Mouse (Mus musculus) heart, postnatal 0 days (tissue): Measurements from ENCODE around the gene Pfkm. TPM values are rescaled to one million over a fixed set of nuclear protein-coding genes. Genes with fewer than 3 reads are reported as not detected.

ENCODE experiments used
- ATAC-seq: fragments of 200-750 bp; cut with Nextera tagmentation; 2 replicates; pipeline ENCODE4 v1.8.0; 2017; ENCODE audit warnings: low read depth, moderate number of reproducible peaks, moderate library complexity; ENCODE audit not compliant: insufficient read depth
- DNase-seq: peaks from one replicate; pipeline ENCODE4 v3.0.0-alpha.2; 2016; ENCODE audit warnings: low spot score
- H3K27ac ChIP-seq: fragments of 300-500 bp; sonication (generic); 2 replicates; pipeline ENCODE4 v1.5.1; 2014; ENCODE audit warnings: low read depth, mild to moderate bottlenecking
- H3K27me3 ChIP-seq: fragments of 300-500 bp; sonication (generic); 2 replicates; pipeline ENCODE4 v1.6.1; 2014; ENCODE audit warnings: low read length, mixed read lengths; ENCODE audit not compliant: control insufficient read depth, insufficient read depth
- H3K36me3 ChIP-seq: fragments of 300-500 bp; sonication (generic); replicated peaks from 2 replicates; pipeline ENCODE4 v1.6.1; 2014; ENCODE audit warnings: low read length, mixed read lengths; ENCODE audit not compliant: control insufficient read depth, insufficient read depth
- H3K4me1 ChIP-seq: fragments of 300-500 bp; sonication (generic); 2 replicates; pipeline ENCODE4 v1.6.1; 2014; ENCODE audit warnings: antibody characterized with exemption; ENCODE audit not compliant: control insufficient read depth, insufficient read depth
- H3K4me2 ChIP-seq: fragments of 300-500 bp; sonication (generic); 2 replicates; pipeline ENCODE4 v1.6.1; 2014; ENCODE audit warnings: low read depth, mild to moderate bottlenecking, low read length, moderate library complexity
- H3K4me3 ChIP-seq: fragments of 300-500 bp; sonication (generic); 2 replicates; pipeline ENCODE4 v1.5.1; 2014; ENCODE audit warnings: low read depth, low read length
- H3K9ac ChIP-seq: fragments of 300-500 bp; sonication (generic); replicated peaks from 2 replicates; pipeline ENCODE4 v1.6.1; 2014; ENCODE audit warnings: low read depth, low read length, mixed read lengths
- H3K9me3 ChIP-seq: fragments of 300-500 bp; sonication (generic); replicated peaks from 2 replicates; pipeline ENCODE4 v1.6.1; 2016; ENCODE audit warnings: low read length; ENCODE audit not compliant: control insufficient read depth
- CTCF ChIP-seq: IDR thresholded peaks from 2 replicates; pipeline ENCODE4 v1.5.1; 2016; ENCODE audit warnings: antibody characterized with exemption, control low read depth, low read depth
- EP300 ChIP-seq: IDR thresholded peaks from 2 replicates; pipeline ENCODE4 v1.6.1; 2016; ENCODE audit warnings: antibody characterized with exemption, low read depth
- WGBS: fragments of 180-500 bp; shearing (Covaris S2); extraction: QIAGEN DNeasy Blood & Tissue Kit; methylation state at CpG from one replicate; pipeline ENCODE4 v1.1.7; 2014; 5-methylcytosine and 5-hydroxymethylcytosine counted together
- polyA plus RNA-seq: library from polyadenylated mRNA; unstranded; fragments of >200 nt; fragmentation: Nextera tagmentation; extraction: Ambion mirVana; gene quantifications from 2 replicates; pipeline ENCODE4 v1.2.1, GENCODE M21; 2015
- total RNA-seq: library from RNA; depleted of rRNA; stranded (reverse); fragments of >200 nt; gene quantifications from 2 replicates; pipeline ENCODE4 v1.2.3, GENCODE M21; 2014; ENCODE audit warnings: low replicate concordance

Pfkm gene
- total and polyA plus RNA-seq, 2 experiments from 2014 or later: 213 to 216 TPM

DNA sequence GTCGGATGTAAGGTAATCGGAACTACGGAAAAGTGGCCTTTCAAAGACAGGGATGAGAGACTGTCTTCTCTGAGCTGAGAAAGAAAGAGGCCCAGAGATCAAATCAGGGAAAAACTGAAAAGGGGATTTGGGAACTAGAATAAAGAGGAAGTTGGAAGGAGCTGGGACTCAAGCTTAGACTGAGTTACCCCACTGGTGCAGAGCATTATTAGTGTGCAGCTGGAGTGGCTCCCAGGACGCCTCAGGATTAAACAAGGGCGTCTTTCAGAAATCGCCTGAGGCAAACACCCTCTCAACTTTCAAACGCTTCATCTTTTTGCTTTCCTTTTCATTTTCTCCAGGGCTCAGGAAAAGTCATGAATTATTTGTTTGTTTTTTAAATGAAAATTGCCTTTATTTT is 60.5 kb downstream of the Pfkm start:
- TF ChIP-seq CTCF (no peak), EP300 (no peak)
- Histone ChIP-seq H3K4me1 (peaks cover 6% of the 10 kb centered on the region), H3K36me3 (no peaks in the 10 kb centered on the region), H3K9me3 (no peaks in the 10 kb centered on the region), H3K27me3 (no peaks in the 10 kb centered on the region), H3K27ac (no peak overlapping the region), H3K4me2 (no peak overlapping the region), H3K4me3 (no peak overlapping the region), H3K9ac (no peak overlapping the region)
- ATAC-seq (no peak), DNase-seq (no peak)
- WGBS: 86% methylated on average over 7 of the region's 7 CpGs

DNA sequence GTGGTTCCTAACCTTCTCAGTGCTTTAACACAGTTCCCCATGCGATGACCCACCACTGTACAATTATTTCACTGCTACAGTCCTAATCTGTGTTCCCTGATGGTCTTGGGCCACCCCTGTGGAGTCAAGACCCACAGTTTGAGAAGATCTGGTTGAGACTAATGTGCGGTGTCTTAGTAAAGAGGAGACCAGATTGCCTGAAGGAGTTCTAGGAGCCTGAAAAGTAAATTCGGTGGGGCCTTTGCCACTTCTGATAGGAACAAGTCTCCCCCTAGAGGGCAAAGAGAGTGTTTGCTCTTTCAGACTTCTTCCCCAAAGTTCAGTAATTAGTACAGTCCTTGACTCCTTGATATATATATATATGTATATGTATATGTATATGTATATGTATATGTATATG is 61.2 kb downstream of the Pfkm start:
- no peak for ATAC-seq

DNA sequence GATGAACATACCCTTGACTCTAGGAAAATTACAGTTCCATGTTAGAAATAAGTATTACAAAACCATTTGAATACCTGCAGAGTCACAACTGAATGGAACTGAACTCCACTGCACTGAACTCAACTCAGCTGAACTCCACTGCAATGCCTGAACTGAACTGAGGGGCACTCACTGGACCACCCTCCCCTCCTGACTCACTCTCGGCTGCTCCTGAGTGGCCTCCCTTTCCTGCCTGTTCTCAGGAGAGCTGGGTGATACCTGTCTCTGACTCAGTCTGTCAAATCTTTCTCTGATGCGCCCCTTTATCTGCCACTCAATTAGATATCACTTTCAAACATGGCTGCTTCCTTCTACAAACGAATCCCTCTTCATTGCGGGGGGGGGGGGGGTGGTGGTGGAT is 61.8 kb downstream of the Pfkm start:
- ATAC-seq (no peak), DNase-seq (no peak)
- Histone ChIP-seq H3K9me3 (no peaks in the 10 kb centered on the region), H3K27me3 (no peaks in the 10 kb centered on the region), H3K27ac (no peak overlapping the region), H3K4me1 (no peaks in the 10 kb centered on the region; the same call in 1 of the 2 replicates), H3K4me2 (no peak overlapping the region), H3K36me3 (no peaks in the 10 kb centered on the region), H3K9ac (no peak overlapping the region), H3K4me3 (no peak overlapping the region)
- TF ChIP-seq EP300 (no peak), CTCF (no peak)
- 49% methylated on average over 4 of the region's 4 CpGs for WGBS

More for the DNA sequence above, 61.2 kb downstream of the Pfkm start:
- peak; percentile 83 for DNase-seq
- no peak overlapping the region for H3K4me2 ChIP-seq
- H3K4me3 ChIP-seq: no peak overlapping the region
- no peak overlapping the region for H3K27ac ChIP-seq
- no peak overlapping the region for H3K9ac ChIP-seq
- TF ChIP-seq CTCF (peak; percentile 71), EP300 (no peak)
- no peaks in the 10 kb centered on the region for H3K9me3 ChIP-seq
- H3K27me3 ChIP-seq: no peaks in the 10 kb centered on the region
- no peaks in the 10 kb centered on the region for H3K36me3 ChIP-seq
- no peaks in the 10 kb centered on the region; the same call in 1 of the 2 replicates for H3K4me1 ChIP-seq
- 29% methylated on average over 3 of the region's 3 CpGs for WGBS

DNA sequence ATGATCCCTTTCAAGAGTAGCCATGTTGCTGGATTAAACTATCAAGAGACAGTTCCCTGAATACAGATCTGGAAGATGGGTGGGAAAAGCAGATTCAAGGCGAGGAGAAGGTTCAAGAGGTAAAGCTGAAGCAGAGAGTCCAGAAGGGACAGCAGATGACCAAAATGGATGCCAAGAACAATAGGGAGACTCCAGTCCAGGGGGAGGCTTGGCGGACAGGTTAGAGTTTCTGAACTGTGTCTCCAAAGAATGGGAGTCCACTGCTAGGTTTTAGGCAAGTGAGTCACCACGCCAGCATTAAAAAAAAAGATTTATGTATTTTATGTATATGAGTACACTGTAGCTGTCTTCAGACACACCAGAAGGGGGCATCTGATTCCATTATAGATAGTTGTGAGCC is 62.2 kb downstream of the Pfkm start:
- Histone ChIP-seq H3K4me1 (no peaks in the 10 kb centered on the region; the same call in 1 of the 2 replicates), H3K9me3 (no peaks in the 10 kb centered on the region), H3K27me3 (no peaks in the 10 kb centered on the region), H3K27ac (no peak overlapping the region), H3K36me3 (no peaks in the 10 kb centered on the region), H3K9ac (no peak overlapping the region), H3K4me3 (no peak overlapping the region), H3K4me2 (no peak overlapping the region)
- DNase-seq (no peak), ATAC-seq (no peak)
- WGBS: 64% methylated on average over 3 of the region's 3 CpGs
- TF ChIP-seq CTCF: no peak
- TF ChIP-seq EP300: no peak

DNA sequence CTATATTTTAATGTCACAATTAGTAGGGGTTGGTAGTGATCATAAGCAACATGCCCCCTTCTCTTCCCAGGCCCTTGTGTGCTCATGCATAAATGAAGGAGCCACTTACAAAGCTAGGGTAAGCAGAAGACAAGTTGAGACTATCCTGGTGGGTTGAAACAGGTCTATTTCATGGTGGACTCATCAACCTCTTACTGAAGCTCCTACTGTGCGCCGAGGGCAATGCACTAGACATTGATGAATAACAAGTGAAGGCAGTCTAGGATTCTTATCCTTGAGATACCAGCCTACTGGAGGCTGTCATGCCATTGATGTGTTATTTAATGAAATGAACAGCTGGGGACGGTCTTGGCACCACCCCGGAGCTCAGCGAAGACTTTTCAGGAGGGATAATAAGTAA is 62.9 kb downstream of the Pfkm start:
- H3K4me3 ChIP-seq: no peak overlapping the region
- no peak overlapping the region for H3K9ac ChIP-seq
- H3K4me1 ChIP-seq: no peaks in the 10 kb centered on the region
- H3K4me2 ChIP-seq: no peak overlapping the region
- H3K9me3 ChIP-seq: no peaks in the 10 kb centered on the region
- 83% methylated on average over 5 of the region's 5 CpGs for WGBS
- H3K27ac ChIP-seq: no peak overlapping the region
- ATAC-seq (no peak), DNase-seq (no peak)
- no peaks in the 10 kb centered on the region for H3K36me3 ChIP-seq
- no peaks in the 10 kb centered on the region for H3K27me3 ChIP-seq
- TF ChIP-seq CTCF (no peak), EP300 (no peak)

DNA sequence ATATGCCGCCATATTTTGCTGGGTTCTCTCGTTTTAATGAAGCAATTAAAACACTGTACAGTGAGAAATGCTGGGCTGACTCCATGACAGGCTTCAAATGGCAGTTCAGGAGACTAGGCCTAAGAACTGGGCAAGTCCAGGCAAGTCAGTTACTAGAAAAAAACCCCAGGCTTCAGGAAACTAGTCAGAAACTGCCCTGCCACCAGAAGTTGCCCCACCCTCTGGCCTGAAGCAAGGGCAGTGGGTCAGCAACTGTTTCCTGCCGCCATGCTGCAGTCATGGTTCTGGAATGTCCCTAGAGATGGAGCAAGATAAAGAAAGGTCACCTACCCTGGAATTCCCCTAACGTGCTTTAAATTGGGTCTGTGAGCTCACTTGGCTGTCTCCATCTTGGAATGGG is 63.6 kb downstream of the Pfkm start:
- 52% methylated on average over 4 of the region's 4 CpGs for WGBS
- Histone ChIP-seq H3K4me1 (no peaks in the 10 kb centered on the region), H3K4me3 (no peak overlapping the region), H3K36me3 (no peaks in the 10 kb centered on the region), H3K4me2 (no peak overlapping the region), H3K27ac (no peak overlapping the region), H3K9me3 (no peaks in the 10 kb centered on the region), H3K9ac (no peak overlapping the region), H3K27me3 (no peaks in the 10 kb centered on the region)
- no peak for DNase-seq
- no peak for TF ChIP-seq EP300
- TF ChIP-seq CTCF: no peak
- no peak for ATAC-seq
